Mouse (Mus musculus): ENCODE measurements around the gene Rnase2a.

DNA sequence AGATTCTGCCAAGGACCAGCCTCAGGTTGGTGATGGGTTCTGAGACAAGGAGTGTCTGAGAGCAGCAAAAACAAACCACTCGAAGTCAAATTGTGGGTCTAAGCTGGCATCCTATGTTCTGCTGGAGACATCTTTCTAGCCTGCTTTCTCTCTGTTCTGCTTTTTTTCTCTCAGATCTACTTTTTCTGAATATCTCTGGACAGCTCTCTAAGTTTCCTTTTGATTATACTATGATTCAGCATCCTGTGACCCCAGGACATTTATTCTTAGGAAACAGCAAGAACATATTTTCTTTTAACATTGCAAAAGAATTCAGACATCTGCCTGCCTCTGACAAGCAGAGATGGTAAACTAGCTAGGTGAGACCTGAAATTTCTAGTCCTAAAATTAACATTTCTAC is 2.3 kb downstream of the Rnase2a start:
- TF ChIP-seq CTCF (IDR thresholded peaks at IDR 0.05; ENCODE audit: extremely low read depth, insufficient read depth, insufficient read length, insufficient replicate concordance): no peak
- TF ChIP-seq POLR2A (IDR thresholded peaks at IDR 0.05; ENCODE audit: low read depth, low read length): no peak
